Mouse (Mus musculus): Measurements from ENCODE around the gene Prkg1.

- TF ChIP-seq POLR2A (IDR thresholded peaks at IDR 0.05; ENCODE audit: extremely low read depth, insufficient read depth, low read length) (no peak), CTCF (IDR thresholded peaks at IDR 0.05; ENCODE audit: low read depth, low read length) (no peak)
Measured at GRCm38 (mm10) chr19:31291231-31291630, 473.6 kb downstream of the Prkg1 start.
